Mouse (Mus musculus) megakaryocyte, embryonic 14.5 days (primary cell): ENCODE measurements around the gene Rbm5.

Experiments used
- FLI1 ChIP-seq: IDR thresholded peaks from 2 replicates; pipeline ENCODE4 v1.6.1; 2012; ENCODE audit warnings: low read length, inconsistent platforms, mixed read lengths
- GATA1 ChIP-seq: IDR thresholded peaks from 3 replicates; pipeline ENCODE4 v1.6.1; 2012; ENCODE audit warnings: mixed read lengths, low read length, inconsistent platforms, borderline replicate concordance

GRCm38 (mm10) chr9:107744061-107744460 lies 26.7 kb downstream of the Rbm5 start:
- TF ChIP-seq GATA1 (no peak), FLI1 (no peak)
